Mouse (Mus musculus): ENCODE measurements around the gene Cd2ap. TPM values are rescaled to one million over a fixed set of nuclear protein-coding genes. Genes with fewer than 3 reads are reported as not detected.

Cd2ap gene
- polyA plus RNA-seq, 1 experiment from 2014 or later = 21.9 TPM

DNA sequence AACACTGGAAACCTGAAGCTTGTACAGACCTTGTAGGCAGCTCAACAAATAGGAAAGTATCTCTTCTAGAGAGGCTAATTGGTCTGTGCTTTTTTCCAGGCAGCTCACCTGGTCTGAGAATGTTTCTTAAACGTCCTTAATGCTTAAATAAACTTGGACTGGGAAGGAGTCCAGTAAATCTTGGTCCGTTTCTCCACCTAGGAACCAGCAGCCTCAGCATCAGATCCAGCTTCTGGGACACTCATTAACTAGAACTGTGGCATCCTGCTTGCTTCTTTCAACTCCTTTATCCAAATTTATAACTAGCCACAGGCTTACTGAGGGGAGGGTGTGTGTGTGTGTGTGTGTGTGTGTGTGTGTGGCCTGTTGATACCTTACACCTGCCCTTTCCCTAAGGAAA is 122.7 kb downstream of the Cd2ap start:
- Histone ChIP-seq H3K36me3 (no peaks in the 10 kb centered on the region), H3K4me3 (replicated peaks) (no peak overlapping the region), H3K9ac (replicated peaks) (no peak overlapping the region), H3K27me3 (no peaks in the 10 kb centered on the region), H3K4me1 (replicated peaks) (no peaks in the 10 kb centered on the region), H3K9me3 (no peaks in the 10 kb centered on the region; the same call in 1 of the 2 replicates), H3K4me2 (no peak overlapping the region), H3K27ac (no peak overlapping the region)
- no peak for ATAC-seq (ENCODE audit: insufficient number of reproducible peaks, insufficient read depth, low FRiP score, low TSS enrichment, low read depth)
- WGBS = 49% methylated on average over 2 of the region's 2 CpGs

DNA sequence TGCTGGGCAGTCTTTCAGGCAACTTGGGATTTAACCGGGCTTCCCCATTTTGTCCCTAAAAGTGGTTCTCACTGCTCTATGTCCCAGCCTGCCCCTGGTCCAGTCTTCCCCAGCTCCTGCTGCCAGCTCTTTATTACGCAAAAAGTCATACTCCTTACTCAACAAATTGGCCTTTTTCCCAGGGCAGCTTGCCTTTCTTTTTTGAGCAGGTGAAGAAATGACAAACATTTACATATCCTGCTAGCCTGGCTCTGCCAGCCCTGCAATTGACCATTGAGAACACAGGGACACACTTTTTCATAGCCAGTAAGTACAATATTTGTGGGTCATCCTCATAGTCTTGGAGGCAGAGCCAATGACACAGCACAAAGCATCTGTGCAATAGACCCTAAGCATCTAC is 124.3 kb downstream of the Cd2ap start:
- H3K4me3 ChIP-seq (replicated peaks) = no peak overlapping the region
- no peaks in the 10 kb centered on the region for H3K36me3 ChIP-seq
- H3K9ac ChIP-seq (replicated peaks) = no peak overlapping the region
- no peak overlapping the region for H3K27ac ChIP-seq
- H3K4me1 ChIP-seq (replicated peaks) = no peaks in the 10 kb centered on the region
- no peak for ATAC-seq (ENCODE audit: insufficient number of reproducible peaks, insufficient read depth, low FRiP score, low TSS enrichment, low read depth)
- H3K27me3 ChIP-seq = no peaks in the 10 kb centered on the region
- H3K4me2 ChIP-seq = no peak overlapping the region
- 88% methylated on average over 2 of the region's 2 CpGs for WGBS
- no peaks in the 10 kb centered on the region; the same call in 1 of the 2 replicates for H3K9me3 ChIP-seq

DNA sequence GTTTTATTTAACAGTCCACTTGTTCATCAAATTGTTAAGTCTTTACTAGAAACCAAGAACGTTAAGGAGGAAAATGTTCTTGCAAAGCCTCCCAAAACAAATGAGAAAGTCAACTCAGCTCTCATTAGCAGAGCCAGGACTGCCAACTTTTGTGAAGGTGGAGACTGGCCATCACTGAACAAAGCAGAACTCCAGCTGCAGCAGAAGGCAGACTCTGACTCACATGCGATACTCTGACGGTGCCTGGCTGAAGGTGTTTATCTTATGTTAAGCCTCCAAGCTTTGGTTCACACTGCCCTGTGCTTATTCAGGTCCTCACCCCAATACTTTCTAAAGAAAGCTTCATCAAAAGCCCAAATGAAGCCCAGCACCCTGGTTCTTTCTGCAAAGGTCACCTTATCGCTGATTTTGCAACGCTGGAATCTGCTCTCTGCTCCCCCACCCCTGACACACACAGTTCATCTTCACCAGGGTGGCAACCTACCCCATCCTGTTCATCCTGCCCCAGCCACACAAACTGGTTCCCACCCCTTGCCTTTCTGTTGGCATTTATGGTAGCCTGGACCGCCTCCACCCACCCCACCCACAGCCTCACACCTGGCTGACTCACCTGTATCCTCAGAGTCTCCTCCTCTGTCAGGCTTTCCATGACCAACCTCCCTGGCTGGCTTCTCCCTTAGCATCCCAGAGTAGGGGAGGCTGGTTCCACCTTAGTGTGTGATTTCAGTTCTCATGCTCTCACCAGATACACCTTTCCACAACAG is 130.6 kb downstream of the Cd2ap start:
- no peak overlapping the region for H3K9ac ChIP-seq (replicated peaks)
- no peak overlapping the region for H3K4me3 ChIP-seq (replicated peaks)
- H3K9me3 ChIP-seq = no peaks in the 10 kb centered on the region; the same call in 1 of the 2 replicates
- WGBS = 67% methylated on average over 6 of the region's 6 CpGs
- no peak overlapping the region for H3K27ac ChIP-seq
- no peak overlapping the region for H3K4me2 ChIP-seq
- no peaks in the 10 kb centered on the region for H3K4me1 ChIP-seq (replicated peaks)
- no peaks in the 10 kb centered on the region for H3K27me3 ChIP-seq
- no peak for ATAC-seq (ENCODE audit: insufficient number of reproducible peaks, insufficient read depth, low FRiP score, low TSS enrichment, low read depth)
- H3K36me3 ChIP-seq = no peaks in the 10 kb centered on the region

Other genes starting within 250 kb of the Cd2ap start
- 0.06 and 0.11 TPM in 2 replicates for gene Adgrf4, start 184.4 kb downstream of the Cd2ap start, polyA plus RNA-seq (2016; fragmentation: Nextera tagmentation; extraction: Ambion mirVana)
- 0.06 and 0.11 TPM in 2 replicates for gene Adgrf2, start 134.5 kb downstream of the Cd2ap start, polyA plus RNA-seq (2016; fragmentation: Nextera tagmentation; extraction: Ambion mirVana)
- gene Tnfrsf21, start 139.9 kb upstream of the Cd2ap start, polyA plus RNA-seq (2016; fragmentation: Nextera tagmentation; extraction: Ambion mirVana) = 18.8 TPM in 2 replicates

All from limb, embryonic 12.5 days (tissue).